Mouse (Mus musculus): ENCODE measurements at regions not wholly inside any gene's neighbourhood (a gene's known extent, or its start where the extent isn't known, plus 50 kb on each side); places are given as distances from the start of the nearest gene placed in this dataset.

GRCm38 (mm10) chr7:61851949-61852348 is 494.4 kb upstream of the Ndn start:
- DNase-seq (ENCODE audit: low read depth): no peak
- TF ChIP-seq POLR2A (IDR thresholded peaks at IDR 0.05; ENCODE audit: borderline replicate concordance, extremely low read depth, insufficient read depth, insufficient read length, poor library complexity, severe bottlenecking): no peak
- TF ChIP-seq CTCF (IDR thresholded peaks at IDR 0.05; ENCODE audit: borderline replicate concordance, extremely low read depth, insufficient read depth, insufficient read length): no peak

- no peak for DNase-seq (ENCODE audit: low read depth)
- TF ChIP-seq POLR2A (IDR thresholded peaks at IDR 0.05; ENCODE audit: borderline replicate concordance, extremely low read depth, insufficient read depth, insufficient read length, poor library complexity, severe bottlenecking) (no peak), CTCF (IDR thresholded peaks at IDR 0.05; ENCODE audit: borderline replicate concordance, extremely low read depth, insufficient read depth, insufficient read length) (no peak)
These were observed 481.9 kb upstream of the Ndn start for GRCm38 (mm10) chr7:61864517-61864916.

- TF ChIP-seq CTCF (IDR thresholded peaks at IDR 0.05; ENCODE audit: borderline replicate concordance, extremely low read depth, insufficient read depth, insufficient read length) (no peak), POLR2A (IDR thresholded peaks at IDR 0.05; ENCODE audit: borderline replicate concordance, extremely low read depth, insufficient read depth, insufficient read length, poor library complexity, severe bottlenecking) (no peak)
- peak; percentile 18 for DNase-seq (ENCODE audit: low read depth)
These were observed 480.0 kb upstream of the Ndn start for GRCm38 (mm10) chr7:61866376-61866775.

GRCm38 (mm10) chr7:61876220-61876619 is 470.1 kb upstream of the Ndn start:
- peak; percentile 11 for DNase-seq (ENCODE audit: low read depth)
- no peak for TF ChIP-seq CTCF (IDR thresholded peaks at IDR 0.05; ENCODE audit: borderline replicate concordance, extremely low read depth, insufficient read depth, insufficient read length)

GRCm38 (mm10) chr7:61877311-61878065 is 468.9 kb upstream of the Ndn start:
- peak; percentile 95 for DNase-seq (ENCODE audit: low read depth)
- no peak for TF ChIP-seq CTCF (IDR thresholded peaks at IDR 0.05; ENCODE audit: borderline replicate concordance, extremely low read depth, insufficient read depth, insufficient read length)
- TF ChIP-seq POLR2A (IDR thresholded peaks at IDR 0.05; ENCODE audit: borderline replicate concordance, extremely low read depth, insufficient read depth, insufficient read length, poor library complexity, severe bottlenecking): no peak

GRCm38 (mm10) chr7:61878095-61878494 is 468.3 kb upstream of the Ndn start:
- TF ChIP-seq CTCF (IDR thresholded peaks at IDR 0.05; ENCODE audit: borderline replicate concordance, extremely low read depth, insufficient read depth, insufficient read length): no peak
- no peak for TF ChIP-seq POLR2A (IDR thresholded peaks at IDR 0.05; ENCODE audit: borderline replicate concordance, extremely low read depth, insufficient read depth, insufficient read length, poor library complexity, severe bottlenecking)
- no peak for DNase-seq (ENCODE audit: low read depth)

GRCm38 (mm10) chr7:61878585-61878984 is 467.8 kb upstream of the Ndn start:
- peak; percentile 45 for DNase-seq (ENCODE audit: low read depth)

More at GRCm38 (mm10) chr7:61878585-61878984, 467.8 kb upstream of the Ndn start:
- no peak for TF ChIP-seq POLR2A (IDR thresholded peaks at IDR 0.05; ENCODE audit: borderline replicate concordance, extremely low read depth, insufficient read depth, insufficient read length, poor library complexity, severe bottlenecking)
- TF ChIP-seq CTCF (IDR thresholded peaks at IDR 0.05; ENCODE audit: borderline replicate concordance, extremely low read depth, insufficient read depth, insufficient read length): no peak

Measured in brain, embryonic 14.5 days (tissue).